Mouse (Mus musculus): ENCODE data around the gene Syce2. TPM values are rescaled to one million over a fixed set of nuclear protein-coding genes. Genes with fewer than 3 reads are reported as not detected.

The Syce2 gene
- total and polyA plus RNA-seq, 2 experiments from 2014 or later: 0.15 to 9.7 TPM

GRCm38 (mm10) chr8:84831490-84831889 lies 40.4 kb upstream of the Syce2 start, which contains the start of gene Gadd45gip1:
Gene Gadd45gip1 (plus strand): TSS chr8:84831522.
- 48% methylated on average over 11 of the region's 11 CpGs for WGBS

GRCm38 (mm10) chr8:84832034-84832717 lies 39.7 kb upstream of the Syce2 start:
- Histone ChIP-seq H3K4me2 (ENCODE audit: low read depth, low read length) (peak overlapping the region; percentile 93), H3K4me3 (ENCODE audit: low read depth, low read length) (peak overlapping the region; percentile 72), H3K9me3 (replicated peaks; ENCODE audit: control insufficient read depth, low read length) (no peaks in the 10 kb centered on the region), H3K27me3 (ENCODE audit: control insufficient read depth, insufficient read depth, low read length) (no peaks in the 10 kb centered on the region), H3K27ac (ENCODE audit: low read depth) (peak overlapping the region; percentile 87), H3K9ac (replicated peaks; ENCODE audit: low read depth, low read length) (peak overlapping the region; percentile 92), H3K4me1 (ENCODE audit: control insufficient read depth, insufficient read depth) (peaks cover 8% of the 10 kb centered on the region), H3K36me3 (replicated peaks; ENCODE audit: control insufficient read depth, insufficient read depth, low read length) (peaks cover 35% of the 10 kb centered on the region)
- WGBS: 1% methylated on average over 59 of the region's 59 CpGs
- ATAC-seq (ENCODE audit: insufficient read depth, low read depth) (peak; percentile 77), DNase-seq (ENCODE audit: low spot score) (peak; percentile 71)
- TF ChIP-seq EP300 (IDR thresholded peaks at IDR 0.05; ENCODE audit: low read depth) (no peak), CTCF (IDR thresholded peaks at IDR 0.05; ENCODE audit: low read depth) (no peak)

More at GRCm38 (mm10) chr8:84831490-84831889, 40.4 kb upstream of the Syce2 start, which contains the start of gene Gadd45gip1:
- H3K27me3 ChIP-seq (ENCODE audit: control insufficient read depth, insufficient read depth, low read length): no peaks in the 10 kb centered on the region
- TF ChIP-seq EP300 (IDR thresholded peaks at IDR 0.05; ENCODE audit: low read depth) (no peak), CTCF (IDR thresholded peaks at IDR 0.05; ENCODE audit: low read depth) (peak; percentile 19; the same call in 1 of the 2 replicates)
- DNase-seq (ENCODE audit: low spot score): peak; percentile 59
- H3K4me3 ChIP-seq (ENCODE audit: low read depth, low read length): peak within 1 kb of the TSS; percentile 72
- H3K36me3 ChIP-seq (replicated peaks; ENCODE audit: control insufficient read depth, insufficient read depth, low read length): peaks cover 28% of the 10 kb centered on the region
- peaks cover 8% of the 10 kb centered on the region for H3K4me1 ChIP-seq (ENCODE audit: control insufficient read depth, insufficient read depth)
- peak; percentile 52; the same call in 1 of the 2 replicates for ATAC-seq (ENCODE audit: insufficient read depth, low read depth)
- peak within 1 kb of the TSS; percentile 92 for H3K9ac ChIP-seq (replicated peaks; ENCODE audit: low read depth, low read length)
- peak within 1 kb of the TSS; percentile 93 for H3K4me2 ChIP-seq (ENCODE audit: low read depth, low read length)
- H3K9me3 ChIP-seq (replicated peaks; ENCODE audit: control insufficient read depth, low read length): no peaks in the 10 kb centered on the region
- peak within 1 kb of the TSS; percentile 87 for H3K27ac ChIP-seq (ENCODE audit: low read depth)

GRCm38 (mm10) chr8:84832759-84833742 lies 38.9 kb upstream of the Syce2 start:
- peak overlapping the region; percentile 93 for H3K4me2 ChIP-seq (ENCODE audit: low read depth, low read length)
- no peak for DNase-seq (ENCODE audit: low spot score)
- peak; percentile 18 for TF ChIP-seq CTCF (IDR thresholded peaks at IDR 0.05; ENCODE audit: low read depth)
- TF ChIP-seq EP300 (IDR thresholded peaks at IDR 0.05; ENCODE audit: low read depth): no peak
- H3K27ac ChIP-seq (ENCODE audit: low read depth): peak overlapping the region; percentile 87
- 56% methylated on average over 10 of the region's 10 CpGs for WGBS
- H3K9me3 ChIP-seq (replicated peaks; ENCODE audit: control insufficient read depth, low read length): no peaks in the 10 kb centered on the region
- H3K27me3 ChIP-seq (ENCODE audit: control insufficient read depth, insufficient read depth, low read length): no peaks in the 10 kb centered on the region
- H3K4me3 ChIP-seq (ENCODE audit: low read depth, low read length): peak overlapping the region; percentile 72
- H3K9ac ChIP-seq (replicated peaks; ENCODE audit: low read depth, low read length): peak overlapping the region; percentile 92
- H3K36me3 ChIP-seq (replicated peaks; ENCODE audit: control insufficient read depth, insufficient read depth, low read length): peaks cover 44% of the 10 kb centered on the region
- no peak for ATAC-seq (ENCODE audit: insufficient read depth, low read depth)
- H3K4me1 ChIP-seq (ENCODE audit: control insufficient read depth, insufficient read depth): peaks cover 8% of the 10 kb centered on the region

GRCm38 (mm10) chr8:84834002-84834865 lies 37.7 kb upstream of the Syce2 start:
- H3K4me1 ChIP-seq (ENCODE audit: control insufficient read depth, insufficient read depth): peaks cover 8% of the 10 kb centered on the region
- H3K4me3 ChIP-seq (ENCODE audit: low read depth, low read length): no peak overlapping the region
- H3K36me3 ChIP-seq (replicated peaks; ENCODE audit: control insufficient read depth, insufficient read depth, low read length): peaks cover 52% of the 10 kb centered on the region
- H3K27ac ChIP-seq (ENCODE audit: low read depth): no peak overlapping the region
- WGBS: 83% methylated on average over 19 of the region's 19 CpGs
- no peaks in the 10 kb centered on the region for H3K27me3 ChIP-seq (ENCODE audit: control insufficient read depth, insufficient read depth, low read length)
- TF ChIP-seq CTCF (IDR thresholded peaks at IDR 0.05; ENCODE audit: low read depth): no peak
- TF ChIP-seq EP300 (IDR thresholded peaks at IDR 0.05; ENCODE audit: low read depth): 0 out of 2 replicates have a peak, but pooled peaks have one; percentile 15
- DNase-seq (ENCODE audit: low spot score) (no peak), ATAC-seq (ENCODE audit: insufficient read depth, low read depth) (no peak)
- H3K4me2 ChIP-seq (ENCODE audit: low read depth, low read length): no peak overlapping the region
- H3K9ac ChIP-seq (replicated peaks; ENCODE audit: low read depth, low read length): no peak overlapping the region
- no peaks in the 10 kb centered on the region for H3K9me3 ChIP-seq (replicated peaks; ENCODE audit: control insufficient read depth, low read length)

All from heart, postnatal 0 days (tissue).